Mouse (Mus musculus): ENCODE results near the gene Tmem238. TPM values are rescaled to one million over a fixed set of nuclear protein-coding genes. Genes with fewer than 3 reads are reported as not detected.

Gene Tmem238
- polyA plus RNA-seq, 2 experiments = 8.1 to 10.1 TPM

GRCm38 (mm10) chr7:4771202-4771601, 18.3 kb downstream of the Tmem238 start, which contains the start of gene Fam71e2:
Gene Fam71e2, minus strand, starts transcription at chr7:4771302.
- Histone ChIP-seq H3K4me3 (replicated peaks; ENCODE audit: low read length) (no peak within 1 kb of the TSS), H3K9me3 (ENCODE audit: control insufficient read depth, low read length) (no peaks in the 10 kb centered on the region), H3K27me3 (ENCODE audit: control insufficient read depth, insufficient read depth, low read length) (peaks cover 9% of the 10 kb centered on the region), H3K36me3 (ENCODE audit: control insufficient read depth, insufficient read depth, low read length) (no peaks in the 10 kb centered on the region), H3K4me2 (replicated peaks; ENCODE audit: low read depth, low read length, severe bottlenecking) (no peak within 1 kb of the TSS), H3K4me1 (ENCODE audit: control insufficient read depth, insufficient read depth, low read length) (no peaks in the 10 kb centered on the region), H3K9ac (ENCODE audit: low read depth, low read length, severe bottlenecking) (no peak within 1 kb of the TSS), H3K27ac (replicated peaks; ENCODE audit: low read depth, low read length) (no peak within 1 kb of the TSS)
- DNase-seq (ENCODE audit: low spot score) = no peak
- TF ChIP-seq POLR2A (IDR thresholded peaks at IDR 0.05; ENCODE audit: borderline replicate concordance, extremely low read depth, insufficient read depth, insufficient read length) = no peak
- no peak for ATAC-seq (ENCODE audit: low FRiP score, low read depth)
- 63% methylated on average over 4 of the region's 5 CpGs for WGBS

- H3K4me1 ChIP-seq (ENCODE audit: control insufficient read depth, insufficient read depth, low read length) = no peaks in the 10 kb centered on the region
- WGBS = 20% methylated on average over 4 of the region's 4 CpGs
- H3K27ac ChIP-seq (replicated peaks; ENCODE audit: low read depth, low read length) = no peak overlapping the region
- H3K4me2 ChIP-seq (replicated peaks; ENCODE audit: low read depth, low read length, severe bottlenecking) = no peak overlapping the region
- H3K9ac ChIP-seq (ENCODE audit: low read depth, low read length, severe bottlenecking) = no peak overlapping the region
- TF ChIP-seq POLR2A (IDR thresholded peaks at IDR 0.05; ENCODE audit: borderline replicate concordance, extremely low read depth, insufficient read depth, insufficient read length) = no peak
- H3K36me3 ChIP-seq (ENCODE audit: control insufficient read depth, insufficient read depth, low read length) = no peaks in the 10 kb centered on the region
- no peak overlapping the region for H3K4me3 ChIP-seq (replicated peaks; ENCODE audit: low read length)
- H3K9me3 ChIP-seq (ENCODE audit: control insufficient read depth, low read length) = no peaks in the 10 kb centered on the region
- DNase-seq (ENCODE audit: low spot score) = no peak
- ATAC-seq (ENCODE audit: low FRiP score, low read depth) = no peak
- H3K27me3 ChIP-seq (ENCODE audit: control insufficient read depth, insufficient read depth, low read length) = no peaks in the 10 kb centered on the region
Measured at GRCm38 (mm10) chr7:4764946-4765710, 24.3 kb downstream of the Tmem238 start.

GRCm38 (mm10) chr7:4759670-4760069, 29.8 kb downstream of the Tmem238 start:
- TF ChIP-seq POLR2A (IDR thresholded peaks at IDR 0.05; ENCODE audit: borderline replicate concordance, extremely low read depth, insufficient read depth, insufficient read length) = no peak
- Histone ChIP-seq H3K4me1 (ENCODE audit: control insufficient read depth, insufficient read depth, low read length) (no peaks in the 10 kb centered on the region), H3K4me3 (replicated peaks; ENCODE audit: low read length) (no peak overlapping the region), H3K9me3 (ENCODE audit: control insufficient read depth, low read length) (no peaks in the 10 kb centered on the region), H3K36me3 (ENCODE audit: control insufficient read depth, insufficient read depth, low read length) (no peaks in the 10 kb centered on the region), H3K4me2 (replicated peaks; ENCODE audit: low read depth, low read length, severe bottlenecking) (no peak overlapping the region), H3K9ac (ENCODE audit: low read depth, low read length, severe bottlenecking) (no peak overlapping the region), H3K27ac (replicated peaks; ENCODE audit: low read depth, low read length) (no peak overlapping the region), H3K27me3 (ENCODE audit: control insufficient read depth, insufficient read depth, low read length) (no peaks in the 10 kb centered on the region)
- DNase-seq (ENCODE audit: low spot score) (no peak), ATAC-seq (ENCODE audit: low FRiP score, low read depth) (no peak)
- WGBS = 50% methylated on average over 1 of the region's 1 CpGs

- peak within 1 kb of the TSS; percentile 52 for H3K9ac ChIP-seq (ENCODE audit: low read depth, low read length, severe bottlenecking)
- H3K4me3 ChIP-seq (replicated peaks; ENCODE audit: low read length) = peak within 1 kb of the TSS; percentile 39
- H3K4me2 ChIP-seq (replicated peaks; ENCODE audit: low read depth, low read length, severe bottlenecking) = peak within 1 kb of the TSS; percentile 51
- peak; percentile 95 for ATAC-seq (ENCODE audit: low FRiP score, low read depth)
- H3K9me3 ChIP-seq (ENCODE audit: control insufficient read depth, low read length) = no peaks in the 10 kb centered on the region
- 5% methylated on average over 24 of the region's 24 CpGs for WGBS
- TF ChIP-seq POLR2A (IDR thresholded peaks at IDR 0.05; ENCODE audit: borderline replicate concordance, extremely low read depth, insufficient read depth, insufficient read length) = peak; percentile 58; the same call in 1 of the 2 replicates
- H3K4me1 ChIP-seq (ENCODE audit: control insufficient read depth, insufficient read depth, low read length) = peaks cover 9% of the 10 kb centered on the region
- DNase-seq (ENCODE audit: low spot score) = peak; percentile 98
- H3K27ac ChIP-seq (replicated peaks; ENCODE audit: low read depth, low read length) = peak within 1 kb of the TSS; percentile 63
- H3K27me3 ChIP-seq (ENCODE audit: control insufficient read depth, insufficient read depth, low read length) = no peaks in the 10 kb centered on the region
- H3K36me3 ChIP-seq (ENCODE audit: control insufficient read depth, insufficient read depth, low read length) = no peaks in the 10 kb centered on the region
Measured at GRCm38 (mm10) chr7:4752821-4753570, 36.5 kb downstream of the Tmem238 start, which contains the start of gene Cox6b2. Gene Cox6b2, minus strand, starts transcription at chr7:4753094.

Measured in limb, embryonic 14.5 days (tissue).